Mouse (Mus musculus) ES-Bruce4 (cell line): ENCODE measurements around the gene Gm5617. TPM values are rescaled to one million over a fixed set of nuclear protein-coding genes. Genes with fewer than 3 reads are reported as not detected.

Experiments
- H3K27ac ChIP-seq: 2 replicates; pipeline ENCODE4 v1.5.1; 2012; ENCODE audit warnings: low read length, inconsistent platforms; ENCODE audit not compliant: insufficient read depth
- H3K27me3 ChIP-seq: 2 replicates; pipeline ENCODE4 v1.6.1; 2012; ENCODE audit warnings: mild to moderate bottlenecking, low read length, inconsistent platforms; ENCODE audit not compliant: control insufficient read depth, poor library complexity, insufficient read depth, severe bottlenecking
- H3K36me3 ChIP-seq: 2 replicates; pipeline ENCODE4 v1.6.1; 2012; ENCODE audit warnings: inconsistent platforms, mild to moderate bottlenecking, low read length, moderate library complexity; ENCODE audit not compliant: control insufficient read depth, poor library complexity, insufficient read depth, severe bottlenecking
- H3K4me1 ChIP-seq: one replicate; pipeline ENCODE4 v1.8.1; 2011; ENCODE audit warnings: low read length; ENCODE audit not compliant: control insufficient read depth, insufficient read depth
- H3K4me3 ChIP-seq: 2 replicates; pipeline ENCODE4 v1.5.1; 2011; ENCODE audit warnings: low read depth, mild to moderate bottlenecking, low read length
- H3K9ac ChIP-seq: 2 replicates; pipeline ENCODE4 v1.6.1; 2012; ENCODE audit warnings: low read depth, mild to moderate bottlenecking, inconsistent platforms; ENCODE audit not compliant: poor library complexity, severe bottlenecking
- H3K9me3 ChIP-seq: replicated peaks from 2 replicates; pipeline ENCODE4 v1.6.1; 2012; ENCODE audit warnings: mild to moderate bottlenecking, low read length, inconsistent platforms; ENCODE audit not compliant: control insufficient read depth, poor library complexity, insufficient read depth, severe bottlenecking
- CTCF ChIP-seq: IDR thresholded peaks from one replicate; pipeline ENCODE4 v1.8.1; 2011; ENCODE audit warnings: low read depth, low read length
- EP300 ChIP-seq: IDR thresholded peaks from 2 replicates; pipeline ENCODE4 v1.6.1; 2011; ENCODE audit warnings: low read depth, low read length; ENCODE audit not compliant: insufficient read depth
- POLR2A ChIP-seq: IDR thresholded peaks from one replicate; pipeline ENCODE4 v1.8.1; 2011; ENCODE audit warnings: low read length; ENCODE audit not compliant: insufficient read depth
- polyA plus RNA-seq: library from polyadenylated mRNA; stranded (reverse); fragments of >200 nt; gene quantifications from 2 replicates; pipeline ENCODE4 v1.2.4, GENCODE M21; 2011; ENCODE audit warnings: low read depth; ENCODE audit not compliant: missing spikeins, insufficient read depth, insufficient read length

The Gm5617 gene
- polyA plus RNA-seq, 1 experiment: 11.8 TPM

GRCm38 (mm10) chr9:48480411-48481213 lies 14.6 kb upstream of the Gm5617 start, which contains the start of gene Rexo2:
Gene Rexo2, minus strand, starts transcription at chr9:48480623.
- H3K4me3 ChIP-seq: peak within 1 kb of the TSS; percentile 77
- H3K27ac ChIP-seq: no peak within 1 kb of the TSS
- no peaks in the 10 kb centered on the region for H3K9me3 ChIP-seq
- H3K36me3 ChIP-seq: peaks cover 2% of the 10 kb centered on the region; the same call in 1 of the 2 replicates
- H3K4me1 ChIP-seq: no peaks in the 10 kb centered on the region
- no peak for TF ChIP-seq CTCF
- no peak for TF ChIP-seq POLR2A
- no peak for TF ChIP-seq EP300
- H3K9ac ChIP-seq: peak within 1 kb of the TSS; percentile 57
- H3K27me3 ChIP-seq: no peaks in the 10 kb centered on the region

GRCm38 (mm10) chr9:48481214-48482134 lies 13.8 kb upstream of the Gm5617 start:
- no peaks in the 10 kb centered on the region for H3K4me1 ChIP-seq
- TF ChIP-seq CTCF: no peak
- TF ChIP-seq EP300: no peak
- TF ChIP-seq POLR2A: no peak
- no peaks in the 10 kb centered on the region for H3K27me3 ChIP-seq
- H3K9ac ChIP-seq: peak overlapping the region; percentile 57
- H3K27ac ChIP-seq: no peak overlapping the region
- no peak overlapping the region for H3K4me3 ChIP-seq
- peaks cover 2% of the 10 kb centered on the region; the same call in 1 of the 2 replicates for H3K36me3 ChIP-seq
- H3K9me3 ChIP-seq: no peaks in the 10 kb centered on the region

GRCm38 (mm10) chr9:48495548-48495932 lies 298 bp downstream of the Gm5617 start:
- H3K4me3 ChIP-seq: peak overlapping the region; percentile 83
- H3K36me3 ChIP-seq: peaks cover 25% of the 10 kb centered on the region
- H3K9me3 ChIP-seq: no peaks in the 10 kb centered on the region
- peak overlapping the region; percentile 70 for H3K9ac ChIP-seq
- H3K27ac ChIP-seq: peak overlapping the region; percentile 33; the same call in 1 of the 2 replicates
- no peak for TF ChIP-seq CTCF
- no peak for TF ChIP-seq POLR2A
- no peak for TF ChIP-seq EP300
- no peaks in the 10 kb centered on the region for H3K4me1 ChIP-seq
- no peaks in the 10 kb centered on the region for H3K27me3 ChIP-seq

GRCm38 (mm10) chr9:48501192-48501591 lies 6.0 kb downstream of the Gm5617 start:
- Histone ChIP-seq H3K9me3 (no peaks in the 10 kb centered on the region), H3K27ac (no peak overlapping the region), H3K27me3 (no peaks in the 10 kb centered on the region), H3K4me1 (no peaks in the 10 kb centered on the region), H3K36me3 (no peaks in the 10 kb centered on the region), H3K9ac (no peak overlapping the region), H3K4me3 (no peak overlapping the region)
- no peak for TF ChIP-seq EP300
- TF ChIP-seq CTCF: no peak
- TF ChIP-seq POLR2A: no peak

GRCm38 (mm10) chr9:48503001-48503400 lies 7.8 kb downstream of the Gm5617 start:
- TF ChIP-seq EP300 (no peak), CTCF (no peak), POLR2A (no peak)
- Histone ChIP-seq H3K9me3 (no peaks in the 10 kb centered on the region), H3K27ac (no peak overlapping the region), H3K27me3 (no peaks in the 10 kb centered on the region), H3K36me3 (no peaks in the 10 kb centered on the region), H3K9ac (no peak overlapping the region), H3K4me3 (no peak overlapping the region), H3K4me1 (no peaks in the 10 kb centered on the region)
